Mouse (Mus musculus): Measurements from ENCODE around the gene Hist1h4a.
"Not testable (repeated sequence)": the region's sequence is repeated elsewhere in the genome, so short reads cannot be mapped to it uniquely, and the experiment has no call there.

Hist1h4a gene

DNA sequence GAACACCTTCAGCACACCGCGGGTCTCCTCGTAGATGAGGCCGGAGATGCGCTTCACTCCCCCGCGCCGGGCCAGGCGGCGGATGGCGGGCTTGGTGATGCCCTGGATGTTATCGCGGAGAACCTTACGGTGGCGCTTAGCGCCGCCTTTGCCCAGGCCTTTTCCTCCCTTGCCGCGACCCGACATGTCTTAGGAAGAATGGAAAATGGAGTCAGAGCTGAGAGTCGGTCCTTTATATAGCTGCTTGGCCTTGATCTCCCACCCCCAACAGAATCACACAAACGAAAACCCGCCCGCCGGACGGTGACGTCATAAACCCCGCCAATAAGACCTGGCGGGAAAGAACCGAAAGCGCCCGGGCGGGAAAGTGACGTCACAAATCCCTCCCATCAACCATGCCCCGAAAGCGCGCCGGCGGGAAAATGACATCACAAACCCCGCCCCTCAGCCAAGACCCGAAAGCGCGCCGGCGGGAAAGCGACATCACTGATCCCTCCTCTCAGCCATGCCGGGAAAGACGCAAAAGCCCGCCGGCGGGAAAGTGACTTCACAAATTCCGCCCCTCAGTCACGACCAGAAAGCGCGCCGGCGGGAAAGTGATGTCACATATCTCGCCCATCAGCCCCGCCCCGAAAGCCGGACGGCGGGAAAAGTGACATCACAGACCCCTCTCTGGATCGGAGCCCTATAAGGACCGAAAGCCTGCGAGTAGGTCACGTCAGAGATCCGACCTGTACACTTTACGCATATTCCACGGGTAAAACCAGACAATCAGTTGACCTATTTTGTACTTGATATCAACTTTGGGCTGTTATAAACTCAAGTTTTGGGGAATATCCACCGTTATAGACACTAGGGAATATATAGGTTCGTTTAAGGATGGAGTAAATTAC lies at the start of gene Hist1h4a:
Gene Hist1h4a (minus strand): TSS at position 259 of the 893 bp plus-strand sequence.
- DNase-seq (ENCODE audit: low read depth, low spot score), result peak; percentile 99

DNA sequence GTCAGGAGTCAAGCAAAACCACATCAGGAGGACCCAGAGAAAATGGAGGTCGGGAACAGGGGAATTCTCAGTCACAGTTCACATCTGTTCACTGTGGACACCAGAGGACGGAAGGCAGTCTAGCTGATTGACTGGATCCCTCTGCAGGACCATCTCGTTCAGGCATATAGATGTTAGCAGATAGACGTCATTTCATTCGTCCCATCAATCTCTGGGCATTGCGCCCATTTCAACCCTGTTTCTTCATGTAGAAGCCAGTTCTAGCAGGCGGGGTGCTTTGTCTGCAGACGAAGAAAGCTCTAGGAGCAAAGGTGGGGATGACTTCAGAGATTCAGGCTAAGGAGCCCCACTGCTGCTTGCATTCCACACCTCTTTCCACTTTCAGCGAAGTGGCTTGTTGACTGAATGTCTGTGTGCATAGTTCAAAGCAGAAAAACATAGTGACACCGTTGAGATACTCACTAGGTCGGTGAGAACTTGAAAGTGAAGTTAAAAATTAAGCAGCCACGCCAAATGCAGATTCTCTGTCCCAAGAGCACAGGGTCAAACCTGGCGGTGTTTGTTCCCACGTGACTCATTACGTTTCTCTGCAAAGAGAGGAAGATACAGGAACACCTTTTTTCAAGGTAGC lies 45.5 kb upstream of the Hist1h4a start, which contains the start of gene Slc17a2:
Gene Slc17a2 (plus strand): TSS at position 572 of the 631 bp plus-strand sequence.
- DNase-seq (ENCODE audit: low read depth, low spot score), result no peak

DNA sequence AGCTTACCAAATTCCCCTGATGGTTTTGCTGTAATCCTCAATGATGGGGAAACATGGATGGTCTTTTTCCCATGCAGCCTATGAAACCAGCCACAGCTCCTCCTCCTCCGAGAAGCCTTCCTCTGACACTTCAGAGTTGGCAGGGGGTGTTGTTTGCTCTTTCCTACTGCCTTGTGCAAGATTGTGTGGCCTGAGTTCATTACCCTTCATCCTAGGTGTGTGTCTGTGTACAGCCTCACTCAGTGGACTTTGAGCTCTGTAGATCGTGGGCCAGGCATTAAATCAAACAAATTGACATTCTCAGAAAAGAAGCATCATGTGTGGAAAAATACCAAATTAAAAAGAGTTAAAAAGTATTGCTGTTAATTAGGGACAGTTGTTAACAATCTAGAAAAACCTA lies 43.5 kb upstream of the Hist1h4a start:
- DNase-seq (ENCODE audit: low read depth, low spot score), result no peak

DNA sequence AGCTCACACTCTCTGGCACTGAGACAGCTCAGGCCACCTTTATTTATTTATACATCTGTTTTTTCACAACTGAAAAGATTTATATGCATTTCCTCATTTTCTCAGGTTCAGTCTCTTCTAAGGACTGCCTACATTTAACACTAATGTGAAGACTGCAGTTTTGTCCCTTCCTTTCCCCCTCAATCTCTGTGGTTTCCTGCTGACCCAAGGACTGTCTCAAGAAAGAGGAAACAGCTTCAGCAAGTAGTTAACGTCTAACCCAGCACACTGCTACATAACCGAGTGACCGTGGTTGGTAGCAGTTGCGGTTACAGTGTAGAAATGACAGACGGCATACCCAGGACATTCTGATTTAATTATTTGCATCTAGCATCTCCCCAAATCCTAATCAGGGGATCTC lies 38.4 kb upstream of the Hist1h4a start:
- DNase-seq (ENCODE audit: low read depth, low spot score), result no peak

DNA sequence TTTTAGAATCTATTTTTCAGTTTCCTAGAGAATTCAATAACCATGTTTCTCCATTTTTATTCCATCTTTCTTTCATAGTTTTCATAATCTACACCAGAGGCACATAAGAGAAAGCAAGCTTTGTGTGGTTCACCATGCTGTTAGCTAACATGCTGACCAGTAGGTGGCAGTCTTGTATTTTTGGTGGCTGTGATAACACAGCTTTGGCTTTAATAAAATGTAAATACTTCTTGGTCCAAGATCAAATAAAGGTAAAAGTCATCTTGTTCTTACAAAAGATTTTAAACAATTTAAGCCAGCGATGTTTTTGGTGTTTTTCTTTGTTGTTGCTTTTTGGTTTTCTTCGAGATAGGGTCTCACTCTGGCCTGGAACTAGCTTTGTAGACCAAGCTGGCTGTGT lies 31.5 kb upstream of the Hist1h4a start:
- DNase-seq (ENCODE audit: low read depth, low spot score), result peak; percentile 75

DNA sequence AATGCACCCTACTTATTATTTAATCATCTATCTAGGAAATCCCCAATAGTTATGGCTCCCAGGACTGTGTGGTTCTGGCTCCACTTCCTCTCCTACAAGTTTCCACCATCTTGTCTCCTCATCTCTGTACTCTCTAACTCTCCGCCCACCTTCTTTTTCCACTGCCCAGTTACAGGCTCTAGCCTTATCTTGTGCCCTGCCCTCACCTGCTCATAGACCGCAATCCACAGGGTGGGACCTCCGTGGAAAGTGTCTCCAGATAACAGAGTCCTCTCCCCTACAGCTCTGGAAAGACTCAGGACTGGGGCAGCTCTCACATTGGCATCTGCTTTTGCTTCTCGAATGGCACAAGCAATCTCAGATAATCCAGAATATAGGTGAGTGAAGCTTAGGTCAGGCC lies 18.0 kb upstream of the Hist1h4a start:
- no peak for DNase-seq (ENCODE audit: low read depth, low spot score)

DNA sequence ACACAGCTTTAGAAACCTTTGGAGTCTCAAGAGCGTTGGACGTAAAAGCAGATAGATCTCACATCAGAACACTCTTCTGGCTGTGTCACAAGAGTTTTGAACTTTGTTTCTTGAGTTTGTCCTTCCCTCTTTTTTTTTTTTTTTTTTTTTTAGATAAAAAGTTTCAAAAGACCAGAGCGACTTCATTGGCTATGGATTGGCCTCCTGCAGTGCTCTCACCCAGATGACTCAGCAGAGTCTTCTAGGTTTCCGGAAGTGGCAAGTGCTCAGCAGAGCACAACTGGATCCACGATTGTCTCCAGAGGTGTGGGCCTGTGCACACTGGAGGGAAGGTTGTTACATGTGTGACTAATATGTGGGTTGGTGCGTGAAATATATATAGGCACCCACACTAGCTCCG lies 17.3 kb upstream of the Hist1h4a start:
- no peak for DNase-seq (ENCODE audit: low read depth, low spot score)

DNA sequence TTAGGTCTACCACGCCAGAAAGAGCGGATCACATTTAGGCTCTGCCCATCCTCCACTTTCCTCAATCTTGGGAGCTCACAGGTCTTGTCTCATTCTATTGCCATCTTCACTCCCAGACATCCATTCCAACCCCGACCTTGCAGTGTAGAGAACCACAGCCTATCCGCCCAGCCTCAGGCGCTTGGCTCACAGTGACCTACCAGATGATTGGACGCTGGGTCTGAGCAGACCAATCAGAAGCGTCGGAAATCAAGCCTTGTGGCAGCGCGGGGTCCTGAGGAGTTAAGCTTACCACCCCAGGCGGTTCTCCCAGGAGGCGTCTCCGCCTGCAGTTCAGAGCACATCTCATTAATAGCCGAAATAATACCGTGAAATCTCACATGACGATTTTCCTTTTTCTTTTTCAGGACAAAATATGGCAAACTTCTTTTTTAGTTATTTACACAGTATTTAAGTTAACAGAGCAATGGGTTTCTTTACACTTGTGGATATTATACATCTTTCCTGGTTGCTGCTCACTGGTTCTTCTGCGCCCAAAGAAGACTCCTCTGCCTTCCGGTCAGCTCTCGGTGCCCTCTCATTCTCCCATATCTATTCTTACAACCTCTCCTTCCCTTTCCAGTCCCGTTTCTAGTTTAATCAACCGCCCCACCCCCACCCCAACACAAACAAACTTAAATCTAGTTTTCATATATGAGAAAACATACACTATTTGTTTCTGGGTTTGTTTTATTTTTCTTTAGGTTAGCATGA lies 11.7 kb upstream of the Hist1h4a start:
- no peak for DNase-seq (ENCODE audit: low read depth, low spot score)

DNA sequence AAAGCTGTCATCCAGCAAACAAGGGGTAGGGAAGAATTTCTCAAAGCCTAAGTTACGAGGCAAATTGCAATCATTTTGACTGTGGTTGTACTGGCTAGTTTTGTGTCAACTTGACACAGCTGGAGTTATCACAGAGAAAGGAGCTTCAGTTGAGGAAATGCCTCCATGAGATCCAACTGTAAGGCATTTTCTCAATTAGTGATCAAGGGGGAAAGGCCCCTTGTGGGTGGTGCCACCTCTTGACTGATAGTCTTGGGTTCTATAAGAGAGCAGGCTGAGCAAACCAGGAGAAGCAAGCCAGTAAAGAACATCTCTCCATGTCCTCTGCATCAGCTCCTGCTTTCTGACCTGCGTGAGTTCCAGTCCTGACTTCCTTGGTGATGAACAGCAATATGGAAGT lies 8.6 kb upstream of the Hist1h4a start, which contains the start of gene Trim38:
Gene Trim38 (plus strand): TSS at position 301 of the 400 bp plus-strand sequence.
- not testable (repeated sequence) for DNase-seq (ENCODE audit: low read depth, low spot score)

DNA sequence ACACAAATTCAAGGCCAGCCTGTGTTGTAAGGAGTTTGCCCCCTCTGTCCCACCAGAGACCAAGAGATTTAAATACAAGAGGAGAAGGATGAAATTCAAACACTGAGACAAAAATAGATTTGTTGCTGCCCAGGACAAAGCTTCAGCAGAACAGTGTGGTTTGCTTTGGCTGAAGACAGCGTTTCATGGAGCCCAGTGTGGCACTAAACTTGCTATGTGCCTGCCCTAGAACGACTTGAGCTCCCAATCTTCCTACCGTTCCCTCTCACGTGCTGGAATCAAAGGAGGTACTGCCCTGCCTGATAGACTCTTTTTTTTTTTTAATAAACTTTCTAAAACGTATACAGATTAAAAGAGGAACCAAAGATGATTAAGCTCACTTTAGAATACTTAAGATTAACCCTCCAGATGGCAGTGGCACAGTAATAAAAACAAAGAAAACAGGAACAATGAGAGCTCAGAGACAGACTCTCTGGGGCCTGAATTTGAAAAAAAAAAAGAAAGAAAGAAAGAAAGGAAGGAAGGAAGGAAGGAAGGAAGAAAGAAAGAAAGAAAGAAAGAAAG lies 7.9 kb upstream of the Hist1h4a start:
- DNase-seq (ENCODE audit: low read depth, low spot score), result no peak

DNA sequence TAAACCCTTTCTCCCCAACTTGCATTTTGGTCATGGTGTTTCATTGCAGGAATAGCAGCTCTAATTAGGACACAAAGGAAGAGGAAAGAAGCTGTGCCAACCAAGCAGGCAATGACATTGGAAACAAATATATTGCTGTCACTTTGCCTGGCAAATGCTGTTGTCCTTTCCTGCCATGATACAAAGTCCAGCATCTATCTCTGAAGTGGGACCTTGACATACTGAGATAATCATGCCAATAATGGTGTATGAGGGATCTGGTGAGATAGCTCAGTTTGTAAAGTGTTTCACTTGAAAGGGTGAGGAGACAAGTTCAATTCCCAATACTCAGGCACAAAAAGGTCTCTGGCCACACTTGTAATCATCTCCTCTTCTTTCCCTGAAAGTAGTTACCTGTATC lies 5.7 kb upstream of the Hist1h4a start:
- DNase-seq (ENCODE audit: low read depth, low spot score), result no peak

DNA sequence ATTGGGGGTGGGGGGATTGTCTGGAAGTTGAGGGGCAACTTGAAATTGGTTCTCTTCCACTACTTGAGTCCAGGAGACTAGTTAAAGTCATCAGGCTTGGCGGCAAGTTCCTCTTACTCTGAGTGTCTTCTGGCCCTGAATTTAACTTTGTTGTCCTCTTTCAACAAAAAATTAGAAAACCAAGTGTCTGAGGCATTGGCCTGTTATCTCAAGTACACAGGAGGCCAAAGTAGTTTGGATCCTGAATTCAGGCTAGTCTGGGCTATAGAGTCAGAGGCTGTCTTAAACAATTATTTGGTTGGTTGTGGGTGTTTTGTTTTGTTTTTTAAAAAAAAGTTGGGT lies 4.1 kb upstream of the Hist1h4a start:
- no peak for DNase-seq (ENCODE audit: low read depth, low spot score)

DNA sequence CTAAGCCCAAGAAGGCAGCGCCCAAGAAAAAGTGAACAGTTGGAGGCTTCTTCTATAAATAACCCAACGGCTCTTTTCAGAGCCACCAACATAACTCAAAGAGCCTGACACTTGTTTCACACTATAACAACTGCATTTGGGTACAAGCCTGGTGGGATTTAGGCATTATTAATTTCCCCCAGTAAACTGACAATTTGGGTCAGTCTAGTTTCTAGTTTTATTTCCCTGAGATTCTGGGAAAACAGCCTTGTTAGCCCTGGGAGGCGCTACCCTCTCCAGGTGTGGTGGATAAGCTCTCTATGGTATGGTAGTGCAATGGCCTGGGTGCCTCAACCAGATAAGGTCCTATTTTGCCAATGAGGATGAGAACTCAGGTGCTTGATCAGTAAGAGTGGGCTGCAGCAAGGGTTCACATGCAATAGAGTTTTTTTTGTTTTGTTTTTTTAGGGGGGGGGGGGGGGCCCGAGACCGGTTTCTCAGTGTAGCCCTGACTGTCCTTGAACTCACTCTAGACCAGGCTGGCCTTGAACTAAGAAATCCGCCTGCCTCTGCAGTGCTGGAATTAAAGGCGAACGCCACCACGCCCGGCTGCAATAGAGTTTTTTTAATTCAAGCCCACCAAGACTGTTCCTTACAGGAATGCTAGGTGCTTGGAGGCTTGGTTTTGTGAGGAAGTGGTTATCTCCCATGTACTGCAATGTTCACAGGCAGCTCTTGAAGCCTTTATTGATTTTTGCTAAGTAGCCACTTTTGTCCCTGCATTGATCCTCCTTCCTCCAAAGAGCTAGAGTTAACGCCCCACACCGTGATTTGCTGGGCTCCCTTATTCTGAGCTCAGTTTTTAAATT lies 3.5 kb upstream of the Hist1h4a start:
- no peak for DNase-seq (ENCODE audit: low read depth, low spot score)

DNA sequence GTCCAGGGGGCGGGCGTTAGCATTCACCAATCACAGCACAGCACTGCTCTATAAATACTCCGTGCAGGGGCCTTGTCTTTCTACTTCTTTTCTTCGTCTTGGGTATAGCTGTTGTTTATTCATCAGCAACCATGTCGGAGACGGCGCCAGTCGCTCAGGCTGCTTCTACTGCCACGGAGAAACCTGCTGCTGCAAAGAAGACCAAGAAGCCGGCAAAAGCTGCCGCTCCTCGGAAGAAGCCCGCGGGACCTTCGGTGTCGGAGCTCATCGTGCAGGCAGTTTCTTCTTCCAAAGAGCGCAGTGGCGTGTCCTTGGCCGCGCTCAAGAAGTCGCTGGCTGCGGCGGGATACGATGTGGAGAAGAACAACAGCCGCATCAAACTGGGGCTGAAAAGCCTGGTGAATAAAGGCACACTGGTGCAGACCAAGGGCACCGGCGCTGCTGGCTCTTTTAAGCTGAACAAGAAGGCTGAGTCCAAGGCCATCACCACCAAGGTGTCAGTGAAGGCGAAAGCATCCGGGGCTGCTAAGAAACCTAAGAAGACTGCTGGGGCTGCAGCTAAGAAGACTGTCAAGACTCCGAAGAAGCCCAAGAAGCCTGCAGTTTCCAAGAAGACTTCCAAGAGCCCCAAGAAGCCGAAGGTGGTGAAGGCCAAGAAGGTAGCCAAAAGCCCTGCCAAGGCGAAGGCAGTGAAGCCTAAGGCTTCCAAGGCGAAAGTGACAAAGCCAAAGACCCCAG lies 2.7 kb upstream of the Hist1h4a start, which contains the start of gene Hist1h1a:
Gene Hist1h1a (plus strand): TSS at position 81 of the 738 bp plus-strand sequence.
- DNase-seq (ENCODE audit: low read depth, low spot score), result peak; percentile 93

DNA sequence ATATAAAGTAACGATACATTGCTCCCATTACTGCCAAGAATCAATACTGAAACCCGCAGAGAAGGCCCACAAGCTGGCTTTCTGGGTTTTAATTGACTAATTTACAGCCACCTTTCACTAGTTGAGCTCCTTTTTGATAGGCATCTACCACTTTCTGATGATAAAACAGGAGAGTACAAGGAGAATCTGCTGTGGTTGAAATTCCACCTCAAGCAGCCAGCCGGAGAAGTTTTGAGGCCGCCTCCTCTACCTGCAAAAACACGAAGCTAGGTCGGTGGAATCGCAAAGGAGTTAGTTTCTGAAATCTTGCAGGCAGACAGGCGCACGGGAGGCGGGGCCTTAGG lies 2.2 kb upstream of the Hist1h4a start:
- DNase-seq (ENCODE audit: low read depth, low spot score), result no peak

DNA sequence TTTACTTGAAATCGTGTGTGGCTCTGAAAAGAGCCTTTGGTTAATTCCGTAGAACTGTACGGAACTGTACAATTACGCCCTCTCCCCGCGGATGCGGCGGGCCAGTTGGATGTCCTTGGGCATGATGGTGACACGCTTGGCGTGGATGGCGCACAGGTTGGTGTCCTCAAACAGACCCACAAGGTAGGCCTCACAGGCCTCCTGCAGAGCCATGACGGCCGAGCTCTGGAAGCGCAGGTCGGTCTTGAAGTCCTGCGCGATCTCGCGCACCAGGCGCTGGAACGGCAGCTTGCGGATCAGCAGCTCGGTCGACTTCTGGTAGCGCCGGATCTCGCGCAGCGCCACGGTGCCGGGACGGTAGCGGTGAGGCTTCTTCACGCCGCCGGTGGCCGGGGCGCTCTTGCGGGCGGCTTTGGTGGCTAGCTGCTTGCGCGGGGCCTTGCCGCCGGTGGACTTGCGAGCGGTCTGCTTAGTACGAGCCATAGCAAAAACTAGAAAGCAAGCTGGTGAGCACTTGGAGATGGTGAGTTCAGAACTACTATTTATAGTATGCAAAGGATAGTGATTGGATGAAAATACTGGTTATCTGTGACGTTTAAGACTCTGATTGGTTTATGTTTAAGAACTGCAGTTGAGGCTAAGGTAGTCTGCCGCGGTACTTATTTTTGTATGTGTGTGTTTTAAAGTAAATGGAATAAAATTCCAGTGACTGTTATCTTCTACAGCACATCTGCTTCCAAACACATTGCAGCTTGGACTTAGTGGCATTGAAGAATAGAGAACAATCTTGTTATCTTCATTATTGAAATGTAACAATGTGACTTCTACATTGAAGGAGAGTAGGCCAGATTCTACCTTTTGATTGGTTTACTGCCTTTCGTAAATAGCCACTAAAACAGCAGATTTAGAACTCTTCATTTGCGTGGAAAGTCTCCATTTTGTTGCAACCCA lies 1.1 kb upstream of the Hist1h4a start, which contains the start of gene Hist1h3a:
Gene Hist1h3a (minus strand): TSS at position 516 of the 951 bp plus-strand sequence.
- DNase-seq (ENCODE audit: low read depth, low spot score), result peak; percentile 84

DNA sequence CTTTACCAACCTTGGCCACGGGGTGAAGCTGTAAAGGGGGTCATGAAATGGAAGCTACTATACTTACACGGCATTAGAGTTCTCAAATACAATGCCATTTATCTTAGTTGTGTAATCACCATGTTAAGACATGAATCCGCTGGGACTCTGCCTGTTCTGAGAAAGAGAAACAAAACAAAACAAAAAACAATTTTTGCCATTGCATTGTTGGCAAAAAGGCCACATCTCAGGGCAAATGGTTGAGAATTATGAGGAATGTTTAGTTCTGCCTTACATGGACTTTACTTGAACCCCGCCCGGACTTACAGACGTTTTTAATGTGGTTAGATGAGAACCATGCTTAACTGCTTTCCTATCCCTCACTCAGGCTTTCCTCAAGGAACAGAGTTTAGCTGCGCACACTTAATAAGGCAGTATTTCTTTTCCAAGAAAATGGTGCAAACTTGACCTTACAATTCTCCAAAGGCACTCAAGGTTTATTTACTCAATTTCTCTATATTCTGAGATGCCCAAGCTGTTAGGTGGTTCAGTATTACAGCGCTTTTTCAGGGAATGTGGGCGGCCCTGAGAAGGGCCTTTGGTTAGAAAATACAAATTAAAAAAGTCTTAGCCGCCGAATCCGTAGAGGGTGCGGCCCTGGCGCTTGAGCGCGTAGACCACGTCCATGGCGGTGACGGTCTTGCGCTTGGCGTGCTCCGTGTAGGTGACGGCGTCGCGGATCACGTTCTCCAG lies 624 bp downstream of the Hist1h4a start:
- DNase-seq (ENCODE audit: low read depth, low spot score), result peak; percentile 53

DNA sequence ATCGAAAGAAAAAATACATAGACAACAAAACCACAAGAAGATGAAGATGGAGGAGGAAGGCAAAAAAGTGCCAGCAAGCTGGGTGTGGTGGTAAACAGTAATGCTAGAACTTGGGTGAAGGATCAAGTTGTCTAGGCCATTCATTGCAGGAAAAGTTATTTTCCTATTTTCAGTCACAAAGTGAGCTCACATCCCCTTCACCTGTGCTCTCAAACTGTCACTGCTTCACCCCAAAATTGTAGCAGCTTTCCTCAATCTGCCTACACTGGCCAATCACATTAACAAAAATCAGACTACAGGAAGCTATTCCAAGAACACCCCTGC lies 1.2 kb downstream of the Hist1h4a start:
- DNase-seq (ENCODE audit: low read depth, low spot score), result no peak
